Mouse (Mus musculus): Measurements from ENCODE around the gene Ntrk2. TPM values are rescaled to one million over a fixed set of nuclear protein-coding genes. Genes with fewer than 3 reads are reported as not detected.

Gene Ntrk2
- polyA plus RNA-seq, 1 experiment from 2014 or later: 58.3 TPM

- no peak overlapping the region for H3K4me3 ChIP-seq (ENCODE audit: low read depth, low read length)
- ATAC-seq (ENCODE audit: insufficient read depth, low FRiP score, low TSS enrichment): no peak
- DNase-seq (ENCODE audit: low spot score): no peak
- no peak overlapping the region for H3K27ac ChIP-seq (ENCODE audit: low read depth, low read length)
- H3K4me1 ChIP-seq (ENCODE audit: control insufficient read depth, insufficient read depth, low read length): no peaks in the 10 kb centered on the region
- no peaks in the 10 kb centered on the region for H3K36me3 ChIP-seq (ENCODE audit: control insufficient read depth, insufficient read depth, low read length)
- 80% methylated on average over 4 of the region's 4 CpGs for WGBS
- H3K9ac ChIP-seq (ENCODE audit: low read length): no peak overlapping the region
- no peaks in the 10 kb centered on the region for H3K9me3 ChIP-seq (ENCODE audit: control insufficient read depth, low read length)
- H3K4me2 ChIP-seq (ENCODE audit: low read depth): no peak overlapping the region
- no peaks in the 10 kb centered on the region for H3K27me3 ChIP-seq (ENCODE audit: control insufficient read depth, insufficient read depth, low read length)
Measured at GRCm38 (mm10) chr13:58831999-58832398, 25.6 kb downstream of the Ntrk2 start.

GRCm38 (mm10) chr13:58834726-58835125 lies 28.4 kb downstream of the Ntrk2 start:
- no peaks in the 10 kb centered on the region for H3K27me3 ChIP-seq (ENCODE audit: control insufficient read depth, insufficient read depth, low read length)
- 84% methylated on average over 4 of the region's 4 CpGs for WGBS
- ATAC-seq (ENCODE audit: insufficient read depth, low FRiP score, low TSS enrichment): no peak

GRCm38 (mm10) chr13:58836891-58837290 lies 30.5 kb downstream of the Ntrk2 start:
- Histone ChIP-seq H3K27ac (ENCODE audit: low read depth, low read length) (no peak overlapping the region), H3K36me3 (ENCODE audit: control insufficient read depth, insufficient read depth, low read length) (no peaks in the 10 kb centered on the region), H3K4me2 (ENCODE audit: low read depth) (no peak overlapping the region), H3K4me1 (ENCODE audit: control insufficient read depth, insufficient read depth, low read length) (0 out of 2 replicates have a peak, but pooled peaks cover 2% of the 10 kb centered on the region), H3K9me3 (ENCODE audit: control insufficient read depth, low read length) (no peaks in the 10 kb centered on the region), H3K27me3 (ENCODE audit: control insufficient read depth, insufficient read depth, low read length) (no peaks in the 10 kb centered on the region), H3K4me3 (ENCODE audit: low read depth, low read length) (no peak overlapping the region), H3K9ac (ENCODE audit: low read length) (no peak overlapping the region)
- DNase-seq (ENCODE audit: low spot score): no peak
- 89% methylated on average over 1 of the region's 1 CpGs for WGBS
- ATAC-seq (ENCODE audit: insufficient read depth, low FRiP score, low TSS enrichment): no peak

More at GRCm38 (mm10) chr13:58834726-58835125, 28.4 kb downstream of the Ntrk2 start:
- no peak overlapping the region for H3K27ac ChIP-seq (ENCODE audit: low read depth, low read length)
- no peak overlapping the region for H3K9ac ChIP-seq (ENCODE audit: low read length)
- no peak overlapping the region for H3K4me2 ChIP-seq (ENCODE audit: low read depth)
- H3K36me3 ChIP-seq (ENCODE audit: control insufficient read depth, insufficient read depth, low read length): no peaks in the 10 kb centered on the region
- H3K4me3 ChIP-seq (ENCODE audit: low read depth, low read length): no peak overlapping the region
- H3K9me3 ChIP-seq (ENCODE audit: control insufficient read depth, low read length): no peaks in the 10 kb centered on the region
- no peak for DNase-seq (ENCODE audit: low spot score)
- H3K4me1 ChIP-seq (ENCODE audit: control insufficient read depth, insufficient read depth, low read length): no peaks in the 10 kb centered on the region

GRCm38 (mm10) chr13:58838110-58838509 lies 31.7 kb downstream of the Ntrk2 start:
- H3K4me3 ChIP-seq (ENCODE audit: low read depth, low read length): no peak overlapping the region
- WGBS: 95% methylated on average over 8 of the region's 8 CpGs
- no peak for DNase-seq (ENCODE audit: low spot score)
- no peaks in the 10 kb centered on the region for H3K27me3 ChIP-seq (ENCODE audit: control insufficient read depth, insufficient read depth, low read length)
- ATAC-seq (ENCODE audit: insufficient read depth, low FRiP score, low TSS enrichment): no peak
- no peaks in the 10 kb centered on the region for H3K36me3 ChIP-seq (ENCODE audit: control insufficient read depth, insufficient read depth, low read length)
- no peak overlapping the region for H3K4me2 ChIP-seq (ENCODE audit: low read depth)
- H3K27ac ChIP-seq (ENCODE audit: low read depth, low read length): no peak overlapping the region
- H3K9ac ChIP-seq (ENCODE audit: low read length): no peak overlapping the region
- no peaks in the 10 kb centered on the region for H3K9me3 ChIP-seq (ENCODE audit: control insufficient read depth, low read length)
- H3K4me1 ChIP-seq (ENCODE audit: control insufficient read depth, insufficient read depth, low read length): 0 out of 2 replicates have a peak, but pooled peaks cover 2% of the 10 kb centered on the region

GRCm38 (mm10) chr13:58840731-58841359 lies 34.5 kb downstream of the Ntrk2 start:
- ATAC-seq (ENCODE audit: insufficient read depth, low FRiP score, low TSS enrichment) (no peak), DNase-seq (ENCODE audit: low spot score) (no peak)
- no peak overlapping the region for H3K4me2 ChIP-seq (ENCODE audit: low read depth)
- no peaks in the 10 kb centered on the region for H3K36me3 ChIP-seq (ENCODE audit: control insufficient read depth, insufficient read depth, low read length)
- no peaks in the 10 kb centered on the region for H3K27me3 ChIP-seq (ENCODE audit: control insufficient read depth, insufficient read depth, low read length)
- no peak overlapping the region for H3K9ac ChIP-seq (ENCODE audit: low read length)
- peaks cover 5% of the 10 kb centered on the region; the same call in 1 of the 2 replicates for H3K4me1 ChIP-seq (ENCODE audit: control insufficient read depth, insufficient read depth, low read length)
- 31% methylated on average over 7 of the region's 7 CpGs for WGBS
- no peak overlapping the region for H3K4me3 ChIP-seq (ENCODE audit: low read depth, low read length)
- no peak overlapping the region for H3K27ac ChIP-seq (ENCODE audit: low read depth, low read length)
- H3K9me3 ChIP-seq (ENCODE audit: control insufficient read depth, low read length): no peaks in the 10 kb centered on the region

GRCm38 (mm10) chr13:58843826-58844225 lies 37.5 kb downstream of the Ntrk2 start:
- Histone ChIP-seq H3K9ac (ENCODE audit: low read length) (no peak overlapping the region), H3K4me1 (ENCODE audit: control insufficient read depth, insufficient read depth, low read length) (peaks cover 5% of the 10 kb centered on the region; the same call in 1 of the 2 replicates), H3K27me3 (ENCODE audit: control insufficient read depth, insufficient read depth, low read length) (no peaks in the 10 kb centered on the region), H3K9me3 (ENCODE audit: control insufficient read depth, low read length) (no peaks in the 10 kb centered on the region), H3K4me2 (ENCODE audit: low read depth) (no peak overlapping the region), H3K36me3 (ENCODE audit: control insufficient read depth, insufficient read depth, low read length) (no peaks in the 10 kb centered on the region), H3K27ac (ENCODE audit: low read depth, low read length) (no peak overlapping the region), H3K4me3 (ENCODE audit: low read depth, low read length) (no peak overlapping the region)
- DNase-seq (ENCODE audit: low spot score) (no peak), ATAC-seq (ENCODE audit: insufficient read depth, low FRiP score, low TSS enrichment) (no peak)
- WGBS: 89% methylated on average over 9 of the region's 9 CpGs

GRCm38 (mm10) chr13:58848578-58848977 lies 42.2 kb downstream of the Ntrk2 start:
- Histone ChIP-seq H3K27ac (ENCODE audit: low read depth, low read length) (no peak overlapping the region), H3K9ac (ENCODE audit: low read length) (no peak overlapping the region), H3K27me3 (ENCODE audit: control insufficient read depth, insufficient read depth, low read length) (no peaks in the 10 kb centered on the region), H3K4me3 (ENCODE audit: low read depth, low read length) (no peak overlapping the region), H3K36me3 (ENCODE audit: control insufficient read depth, insufficient read depth, low read length) (no peaks in the 10 kb centered on the region), H3K9me3 (ENCODE audit: control insufficient read depth, low read length) (no peaks in the 10 kb centered on the region), H3K4me2 (ENCODE audit: low read depth) (no peak overlapping the region), H3K4me1 (ENCODE audit: control insufficient read depth, insufficient read depth, low read length) (peaks cover 2% of the 10 kb centered on the region; the same call in 1 of the 2 replicates)
- ATAC-seq (ENCODE audit: insufficient read depth, low FRiP score, low TSS enrichment) (no peak), DNase-seq (ENCODE audit: low spot score) (no peak)
- 92% methylated on average over 4 of the region's 4 CpGs for WGBS

GRCm38 (mm10) chr13:58853685-58854084 lies 47.3 kb downstream of the Ntrk2 start:
- Histone ChIP-seq H3K4me2 (ENCODE audit: low read depth) (no peak overlapping the region), H3K27me3 (ENCODE audit: control insufficient read depth, insufficient read depth, low read length) (no peaks in the 10 kb centered on the region), H3K9ac (ENCODE audit: low read length) (no peak overlapping the region), H3K9me3 (ENCODE audit: control insufficient read depth, low read length) (no peaks in the 10 kb centered on the region), H3K36me3 (ENCODE audit: control insufficient read depth, insufficient read depth, low read length) (no peaks in the 10 kb centered on the region), H3K4me3 (ENCODE audit: low read depth, low read length) (no peak overlapping the region), H3K27ac (ENCODE audit: low read depth, low read length) (no peak overlapping the region), H3K4me1 (ENCODE audit: control insufficient read depth, insufficient read depth, low read length) (no peaks in the 10 kb centered on the region)
- WGBS: 91% methylated on average over 6 of the region's 6 CpGs
- ATAC-seq (ENCODE audit: insufficient read depth, low FRiP score, low TSS enrichment) (no peak), DNase-seq (ENCODE audit: low spot score) (no peak)

- ATAC-seq (ENCODE audit: insufficient read depth, low FRiP score, low TSS enrichment) (no peak), DNase-seq (ENCODE audit: low spot score) (no peak)
- no peaks in the 10 kb centered on the region; the same call in 1 of the 2 replicates for H3K36me3 ChIP-seq (ENCODE audit: control insufficient read depth, insufficient read depth, low read length)
- no peak overlapping the region for H3K9ac ChIP-seq (ENCODE audit: low read length)
- H3K27me3 ChIP-seq (ENCODE audit: control insufficient read depth, insufficient read depth, low read length): no peaks in the 10 kb centered on the region
- WGBS: 94% methylated on average over 10 of the region's 10 CpGs
- no peak overlapping the region for H3K4me2 ChIP-seq (ENCODE audit: low read depth)
- H3K27ac ChIP-seq (ENCODE audit: low read depth, low read length): no peak overlapping the region
- H3K4me3 ChIP-seq (ENCODE audit: low read depth, low read length): no peak overlapping the region
- no peaks in the 10 kb centered on the region for H3K9me3 ChIP-seq (ENCODE audit: control insufficient read depth, low read length)
- no peaks in the 10 kb centered on the region for H3K4me1 ChIP-seq (ENCODE audit: control insufficient read depth, insufficient read depth, low read length)
Measured at GRCm38 (mm10) chr13:58866239-58866638, 59.9 kb downstream of the Ntrk2 start.
